Mouse (Mus musculus): ENCODE results near the gene Pbxip1. TPM values are rescaled to one million over a fixed set of nuclear protein-coding genes. Genes with fewer than 3 reads are reported as not detected.
A peak's percentile ranks its signal among the peaks of the same experiment; 100 is the strongest.

The Pbxip1 gene
- polyA plus RNA-seq, 1 experiment from 2014 or later, result 17.0 TPM

DNA sequence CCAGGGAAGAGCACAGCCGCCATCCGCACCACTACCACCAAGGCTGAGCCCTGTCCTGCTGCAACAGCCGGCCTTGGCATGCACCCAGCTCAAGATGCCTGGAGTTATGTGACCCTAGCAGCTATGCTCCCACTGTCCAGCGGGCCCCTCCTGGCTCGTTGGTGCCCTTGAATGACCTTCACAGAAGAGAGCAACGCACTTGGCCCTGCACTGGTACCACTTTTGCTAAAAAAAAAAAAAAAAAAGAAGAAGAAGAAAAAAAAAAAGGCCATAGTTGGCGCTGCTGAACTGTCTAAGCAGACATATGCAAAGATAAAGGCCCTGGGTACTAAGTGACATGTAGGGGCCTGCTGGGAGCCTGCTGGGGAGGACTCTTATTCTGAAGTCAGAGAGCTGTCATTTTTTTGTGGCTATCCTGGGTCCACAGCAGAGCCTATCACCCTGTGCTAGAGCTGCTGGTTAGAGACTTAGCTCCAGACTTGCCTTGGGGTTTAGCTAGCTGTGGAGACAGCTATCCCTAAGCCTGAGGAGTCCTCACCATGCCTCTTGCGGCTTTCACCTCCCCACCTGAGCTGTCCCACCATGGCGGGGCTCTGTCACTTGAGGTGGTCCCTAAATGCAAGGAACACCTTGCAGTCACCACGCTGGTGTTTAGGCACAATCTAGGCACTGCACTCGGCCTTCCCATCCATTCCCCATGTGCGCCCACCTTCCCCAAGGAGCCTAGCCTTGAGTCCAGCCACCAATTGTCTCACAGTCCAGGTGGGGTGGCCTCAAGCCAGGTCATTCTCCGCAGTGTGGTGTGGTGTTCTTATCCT, 12.4 kb downstream of the Pbxip1 start:
- Histone ChIP-seq H3K27me3 (no peaks in the 10 kb centered on the region), H3K4me1 (replicated peaks) (peaks cover 14% of the 10 kb centered on the region; the same call in 1 of the 2 replicates), H3K27ac (replicated peaks) (no peak overlapping the region), H3K9ac (0 out of 2 replicates have a peak overlapping the region, but pooled peaks have one; percentile 8), H3K36me3 (no peaks in the 10 kb centered on the region), H3K9me3 (no peaks in the 10 kb centered on the region), H3K4me2 (no peak overlapping the region), H3K4me3 (no peak overlapping the region)
- peak; percentile 29 for ATAC-seq (ENCODE audit: low read depth)
- 75% methylated on average over 13 of the region's 13 CpGs for WGBS

DNA sequence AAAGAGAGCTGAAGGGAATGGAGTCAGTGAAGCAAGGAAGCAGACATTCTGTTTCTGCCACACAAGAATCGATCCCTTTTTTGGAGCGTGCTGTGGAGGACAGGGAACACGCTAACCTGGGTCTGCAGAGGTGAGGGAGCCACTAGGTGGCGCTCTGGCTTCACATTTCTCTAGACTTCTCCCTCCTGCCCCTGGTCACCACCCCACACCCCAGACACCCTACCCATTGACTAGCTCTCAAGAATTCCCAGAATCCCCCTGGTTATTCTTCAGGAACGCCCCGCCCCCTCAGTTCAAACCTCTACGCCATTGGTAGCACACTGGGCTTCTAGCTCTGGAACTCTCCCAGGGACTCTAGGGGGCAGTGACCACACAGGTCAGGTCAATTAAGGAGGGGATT, 13.0 kb downstream of the Pbxip1 start:
- 37% methylated on average over 7 of the region's 7 CpGs for WGBS
- 0 out of 2 replicates have a peak overlapping the region, but pooled peaks have one; percentile 8 for H3K9ac ChIP-seq
- H3K4me1 ChIP-seq (replicated peaks), result peaks cover 14% of the 10 kb centered on the region; the same call in 1 of the 2 replicates
- no peaks in the 10 kb centered on the region for H3K27me3 ChIP-seq
- peak; percentile 60 for ATAC-seq (ENCODE audit: low read depth)
- no peak overlapping the region for H3K27ac ChIP-seq (replicated peaks)
- H3K4me3 ChIP-seq, result no peak overlapping the region
- no peaks in the 10 kb centered on the region for H3K9me3 ChIP-seq
- no peaks in the 10 kb centered on the region for H3K36me3 ChIP-seq
- H3K4me2 ChIP-seq, result no peak overlapping the region

DNA sequence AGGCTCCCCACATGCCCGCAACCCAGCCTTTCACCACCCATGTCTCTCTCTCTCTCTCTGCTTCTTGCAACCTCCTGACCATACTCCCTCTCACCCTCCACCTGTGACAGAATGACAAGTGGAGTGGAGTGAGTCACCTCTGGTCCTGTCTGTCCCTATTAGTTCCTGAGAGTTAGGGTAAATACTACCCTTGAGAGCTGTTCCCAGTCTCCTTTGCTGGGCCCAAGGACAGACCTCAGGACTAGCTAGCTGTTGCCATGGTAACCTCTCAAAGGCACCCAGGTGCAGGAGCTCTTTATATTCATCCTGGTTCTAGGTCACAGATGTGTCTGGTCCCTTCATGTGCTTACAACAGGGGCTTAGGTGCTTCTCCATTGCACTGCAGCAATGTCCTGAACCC, 15.4 kb downstream of the Pbxip1 start:
- H3K27me3 ChIP-seq, result no peaks in the 10 kb centered on the region
- no peak overlapping the region for H3K4me3 ChIP-seq
- H3K4me2 ChIP-seq, result no peak overlapping the region
- no peaks in the 10 kb centered on the region for H3K36me3 ChIP-seq
- 94% methylated on average over 1 of the region's 1 CpGs for WGBS
- ATAC-seq (ENCODE audit: low read depth), result no peak
- H3K4me1 ChIP-seq (replicated peaks), result peaks cover 14% of the 10 kb centered on the region; the same call in 1 of the 2 replicates
- H3K9ac ChIP-seq, result no peak overlapping the region; the same call in 1 of the 2 replicates
- no peak overlapping the region for H3K27ac ChIP-seq (replicated peaks)
- H3K9me3 ChIP-seq, result no peaks in the 10 kb centered on the region

DNA sequence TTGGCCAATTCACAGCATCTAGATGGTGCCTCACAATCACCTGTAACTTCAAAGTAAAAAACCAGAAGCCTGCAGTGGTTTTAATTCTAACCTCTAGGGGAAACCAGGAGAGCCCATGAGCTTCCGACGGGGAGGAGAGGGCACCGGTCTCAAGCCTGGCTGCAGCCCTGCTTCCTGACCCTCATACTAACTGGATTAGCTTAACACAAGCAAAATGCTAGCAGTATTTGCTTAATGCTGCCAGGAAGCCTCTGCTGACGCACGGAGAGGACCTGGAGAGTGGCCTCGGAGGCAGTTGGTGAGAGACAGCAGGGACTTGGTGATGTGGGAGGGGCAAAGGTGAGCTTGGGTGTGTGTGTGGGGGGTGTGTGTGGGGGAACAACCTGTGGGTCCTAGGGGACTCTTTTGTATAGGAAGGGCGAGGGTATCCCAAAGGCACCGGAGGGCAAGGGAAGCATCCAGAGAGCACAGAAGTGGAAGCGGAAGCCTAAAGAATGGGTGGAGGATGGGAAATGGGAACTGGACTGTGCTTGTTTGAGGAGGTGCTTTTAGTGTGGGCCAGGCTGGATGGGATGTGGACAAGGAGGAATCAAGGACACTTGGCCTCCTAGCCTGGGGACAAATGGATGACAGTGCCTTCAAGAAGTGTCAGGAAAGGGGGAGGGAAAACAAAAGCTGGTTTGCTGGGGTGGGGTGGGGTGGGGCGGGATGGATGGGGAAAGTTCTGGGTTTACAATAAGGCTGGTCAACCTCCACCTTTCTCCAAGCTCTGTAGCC, 18.1 kb downstream of the Pbxip1 start, which contains the start of gene Pmvk:
Gene Pmvk, plus strand, starts transcription at position 141 of the 777 bp plus-strand sequence.
- 77% methylated on average over 10 of the region's 10 CpGs for WGBS
- ATAC-seq (ENCODE audit: low read depth), result no peak

DNA sequence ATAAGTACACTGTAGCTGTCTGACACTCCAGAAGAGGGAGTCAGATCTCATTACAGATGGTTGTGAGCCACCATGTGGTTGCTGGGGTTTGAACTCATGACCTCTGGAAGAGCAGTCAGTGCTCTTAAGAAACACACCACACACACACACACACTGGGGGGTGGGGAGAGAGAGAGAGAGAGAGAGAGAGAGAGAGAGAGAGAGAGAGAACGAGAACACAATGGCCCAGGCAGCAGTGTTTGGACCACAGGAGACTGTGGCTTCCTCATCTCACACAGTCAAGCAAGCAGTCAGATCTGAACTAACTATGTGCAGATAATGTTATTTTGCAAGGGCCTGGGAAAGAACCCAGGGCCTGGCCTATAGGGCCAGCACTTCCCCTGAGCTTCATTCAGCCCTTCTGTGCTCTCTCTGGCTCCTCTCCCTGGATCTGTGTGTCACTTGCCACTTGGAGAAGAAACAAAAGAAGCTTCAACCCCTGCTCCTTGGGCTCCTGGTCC, 19.3 kb downstream of the Pbxip1 start:
- peaks cover 22% of the 10 kb centered on the region for H3K4me1 ChIP-seq (replicated peaks)
- no peak overlapping the region for H3K4me2 ChIP-seq
- H3K4me3 ChIP-seq, result no peak overlapping the region
- no peaks in the 10 kb centered on the region for H3K27me3 ChIP-seq
- 60% methylated on average over 1 of the region's 1 CpGs for WGBS
- H3K27ac ChIP-seq (replicated peaks), result no peak overlapping the region
- ATAC-seq (ENCODE audit: low read depth), result no peak
- H3K9me3 ChIP-seq, result no peaks in the 10 kb centered on the region
- no peaks in the 10 kb centered on the region for H3K36me3 ChIP-seq
- no peak overlapping the region for H3K9ac ChIP-seq

More for the DNA sequence above, 18.1 kb downstream of the Pbxip1 start, which contains the start of gene Pmvk:
- Histone ChIP-seq H3K9me3 (no peaks in the 10 kb centered on the region), H3K4me2 (no peak within 1 kb of the TSS), H3K4me3 (no peak within 1 kb of the TSS), H3K27ac (replicated peaks) (no peak within 1 kb of the TSS), H3K9ac (no peak within 1 kb of the TSS), H3K36me3 (no peaks in the 10 kb centered on the region), H3K4me1 (replicated peaks) (peaks cover 11% of the 10 kb centered on the region), H3K27me3 (no peaks in the 10 kb centered on the region)

DNA sequence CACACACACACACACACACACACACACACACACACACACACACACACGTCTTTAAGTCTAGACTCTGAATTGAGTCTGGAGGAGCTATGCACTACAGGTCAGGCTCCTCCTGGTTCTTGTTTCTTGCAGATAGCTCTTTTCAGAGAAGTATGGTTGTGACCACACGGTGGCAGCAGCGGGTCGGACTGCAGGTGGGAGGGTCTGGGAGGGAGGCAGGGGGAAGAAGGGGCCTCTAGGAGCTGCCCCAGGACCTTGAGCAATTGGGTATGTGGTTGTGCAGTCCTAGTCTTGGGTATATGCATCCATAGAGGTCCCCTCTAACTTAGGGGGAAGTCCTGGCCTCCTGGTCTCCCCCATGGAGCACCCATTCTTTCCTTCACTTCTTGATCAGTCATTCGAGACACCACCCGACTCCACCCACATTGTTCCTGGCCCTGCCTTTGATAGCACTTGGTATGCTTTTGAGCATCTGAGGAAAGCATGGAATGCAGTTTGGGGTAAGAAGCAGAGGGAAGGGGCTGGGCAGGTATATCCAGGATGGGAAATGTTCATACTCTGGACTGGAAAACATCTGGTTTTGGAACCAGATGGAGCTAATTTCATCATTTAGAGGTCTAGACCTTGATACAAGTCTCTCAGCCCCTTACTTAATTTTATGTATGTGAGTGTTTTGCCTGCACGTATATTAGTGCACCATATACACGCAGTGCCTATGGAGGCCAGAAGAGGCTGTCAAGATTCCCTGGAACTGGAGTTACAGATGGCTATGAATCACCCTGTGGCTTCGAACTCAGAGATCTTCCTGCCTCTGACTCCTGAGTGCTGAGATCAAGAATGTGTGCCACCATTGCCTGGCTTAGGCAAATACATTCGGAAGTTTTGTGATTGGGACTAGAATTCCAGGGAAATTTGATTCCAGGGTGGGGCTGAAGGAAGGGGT, 20.5 kb downstream of the Pbxip1 start:
- Histone ChIP-seq H3K27ac (replicated peaks) (no peak overlapping the region), H3K4me3 (no peak overlapping the region), H3K27me3 (no peaks in the 10 kb centered on the region), H3K4me1 (replicated peaks) (peaks cover 19% of the 10 kb centered on the region), H3K9ac (no peak overlapping the region), H3K4me2 (no peak overlapping the region), H3K36me3 (no peaks in the 10 kb centered on the region), H3K9me3 (no peaks in the 10 kb centered on the region)
- no peak for ATAC-seq (ENCODE audit: low read depth)
- WGBS, result 37% methylated on average over 10 of the region's 10 CpGs

DNA sequence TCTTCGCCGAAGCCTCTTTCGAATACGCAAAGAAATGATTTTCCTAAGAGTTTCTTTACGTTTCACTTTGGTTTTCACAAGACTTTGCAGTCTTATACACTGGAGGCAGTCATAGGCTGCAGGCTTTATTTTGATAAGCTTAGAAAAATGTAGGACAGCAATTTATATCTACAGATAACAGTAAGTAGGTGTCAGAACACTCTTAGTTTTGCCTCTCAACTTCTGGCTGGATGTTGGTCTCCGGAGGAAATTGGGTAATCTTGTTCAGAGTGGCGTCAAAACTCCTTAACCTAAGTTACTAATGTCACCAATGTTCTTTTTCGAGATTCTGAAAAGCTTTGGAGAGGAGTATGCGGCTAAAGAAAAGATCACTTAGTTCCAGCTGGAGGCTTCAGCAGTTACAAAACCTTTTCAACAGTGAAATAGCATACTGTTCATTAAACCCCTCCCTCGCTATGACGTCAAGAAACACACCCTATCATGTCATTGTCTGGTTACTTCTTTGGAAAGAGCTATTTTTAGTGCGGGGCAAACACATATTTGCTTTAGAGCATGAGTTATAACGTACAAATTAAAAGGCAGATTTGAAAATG, 22.0 kb downstream of the Pbxip1 start:
- Histone ChIP-seq H3K27ac (replicated peaks) (peak overlapping the region; percentile 93; the same call in 1 of the 2 replicates), H3K36me3 (no peaks in the 10 kb centered on the region), H3K4me3 (peak overlapping the region; percentile 67), H3K4me2 (peak overlapping the region; percentile 67), H3K4me1 (replicated peaks) (peaks cover 14% of the 10 kb centered on the region), H3K9me3 (no peaks in the 10 kb centered on the region), H3K9ac (0 out of 2 replicates have a peak overlapping the region, but pooled peaks have one; percentile 26), H3K27me3 (no peaks in the 10 kb centered on the region)
- WGBS, result 48% methylated on average over 13 of the region's 13 CpGs
- peak; percentile 41 for ATAC-seq (ENCODE audit: low read depth)

DNA sequence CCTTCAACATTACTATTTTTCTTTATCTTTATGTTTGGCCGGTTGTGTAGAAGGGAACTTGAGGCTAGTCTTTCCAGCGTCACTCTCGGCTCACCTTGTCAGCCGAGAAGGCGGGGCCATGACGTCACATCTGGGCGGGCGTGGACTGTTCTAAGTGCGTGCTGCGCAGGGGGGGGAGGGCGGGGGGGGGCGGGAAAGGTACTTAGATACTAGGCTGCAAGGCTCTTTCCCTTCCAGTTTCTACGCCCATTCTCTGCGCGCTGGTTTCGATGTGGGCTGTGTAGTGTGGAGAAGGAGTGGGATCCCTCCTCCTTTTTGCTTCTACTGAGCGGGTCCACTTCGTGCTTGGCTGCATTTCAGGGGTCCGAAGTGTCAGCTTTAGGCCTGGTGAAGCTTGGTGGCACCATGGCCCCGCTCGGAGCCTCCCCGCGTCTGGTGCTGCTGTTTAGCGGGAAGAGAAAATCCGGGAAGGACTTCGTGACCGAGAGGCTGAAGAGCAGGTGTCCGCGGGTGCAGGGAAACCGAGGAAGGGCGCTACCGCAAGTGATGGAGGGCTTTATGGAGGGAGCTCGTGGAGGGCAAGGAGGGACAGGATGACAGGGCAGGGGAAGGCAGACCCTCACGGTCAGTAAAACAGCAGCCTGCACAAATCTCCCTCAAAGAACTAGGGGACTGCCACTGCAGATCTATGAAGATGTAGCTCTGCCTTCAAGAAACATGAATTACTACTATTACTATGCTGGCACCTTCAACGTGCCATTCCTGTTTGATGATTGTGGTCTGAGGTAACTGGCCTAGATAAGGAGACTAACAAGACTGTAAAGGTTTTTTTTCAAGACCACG, 22.7 kb downstream of the Pbxip1 start:
- peak; percentile 89 for ATAC-seq (ENCODE audit: low read depth)
- H3K9me3 ChIP-seq, result no peaks in the 10 kb centered on the region
- H3K4me3 ChIP-seq, result peak overlapping the region; percentile 67
- 1% methylated on average over 36 of the region's 36 CpGs for WGBS
- H3K9ac ChIP-seq, result peak overlapping the region; percentile 92
- no peaks in the 10 kb centered on the region for H3K36me3 ChIP-seq
- peak overlapping the region; percentile 93 for H3K27ac ChIP-seq (replicated peaks)
- H3K4me2 ChIP-seq, result peak overlapping the region; percentile 67
- no peaks in the 10 kb centered on the region for H3K27me3 ChIP-seq
- H3K4me1 ChIP-seq (replicated peaks), result peaks cover 14% of the 10 kb centered on the region

DNA sequence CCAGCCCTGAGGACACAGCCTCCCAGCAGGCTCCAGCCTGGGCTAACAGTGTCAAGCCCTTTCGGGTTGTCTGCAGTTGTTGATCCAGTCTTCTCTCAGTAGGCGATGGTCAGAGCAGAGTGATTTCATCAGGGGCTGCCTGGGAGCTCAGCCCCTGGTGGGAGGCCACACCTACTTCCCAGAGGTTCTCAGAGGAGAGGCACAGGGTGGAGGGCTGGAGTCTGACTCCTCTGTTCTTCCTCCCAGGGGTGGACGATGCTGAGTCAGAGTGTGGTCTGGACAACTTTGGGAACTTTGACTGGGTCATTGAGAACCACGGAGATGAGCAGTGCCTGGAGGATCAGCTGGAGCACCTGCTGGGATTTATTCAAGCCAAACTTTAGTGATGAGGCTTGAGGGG, 31.8 kb downstream of the Pbxip1 start:
- Histone ChIP-seq H3K4me1 (replicated peaks) (no peaks in the 10 kb centered on the region), H3K4me2 (no peak overlapping the region), H3K36me3 (peaks cover 39% of the 10 kb centered on the region), H3K4me3 (no peak overlapping the region), H3K27ac (replicated peaks) (no peak overlapping the region), H3K27me3 (no peaks in the 10 kb centered on the region), H3K9me3 (no peaks in the 10 kb centered on the region), H3K9ac (no peak overlapping the region)
- ATAC-seq (ENCODE audit: low read depth), result no peak
- WGBS, result 70% methylated on average over 4 of the region's 4 CpGs

DNA sequence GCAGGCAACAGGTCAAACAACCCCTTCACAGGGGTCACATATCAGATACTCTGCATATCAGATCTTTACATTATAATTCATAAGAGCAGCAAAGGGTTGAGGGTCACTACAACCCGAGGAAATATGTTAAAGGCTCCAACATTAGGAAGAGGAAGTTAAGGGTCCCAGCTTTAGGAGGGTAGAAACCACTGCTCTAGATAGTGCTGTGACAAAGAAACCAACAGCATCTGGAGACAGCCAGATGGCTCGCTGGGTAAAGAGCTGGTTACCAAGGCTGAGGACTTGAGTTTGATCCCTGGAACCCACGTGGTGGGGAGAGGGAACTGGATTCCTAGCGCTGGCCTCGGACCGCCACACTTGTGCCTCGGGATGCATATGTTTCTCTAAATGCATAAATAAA, 35.8 kb downstream of the Pbxip1 start:
- H3K4me1 ChIP-seq (replicated peaks), result no peaks in the 10 kb centered on the region
- H3K36me3 ChIP-seq, result peaks cover 33% of the 10 kb centered on the region
- no peaks in the 10 kb centered on the region for H3K9me3 ChIP-seq
- 85% methylated on average over 7 of the region's 7 CpGs for WGBS
- no peak for ATAC-seq (ENCODE audit: low read depth)
- no peaks in the 10 kb centered on the region for H3K27me3 ChIP-seq
- no peak overlapping the region for H3K4me2 ChIP-seq
- no peak overlapping the region for H3K4me3 ChIP-seq
- H3K27ac ChIP-seq (replicated peaks), result no peak overlapping the region
- H3K9ac ChIP-seq, result no peak overlapping the region
